Mouse (Mus musculus) brown adipose tissue, adult 24 weeks (tissue): ENCODE measurements around the gene Tex45. TPM values are rescaled to one million over a fixed set of nuclear protein-coding genes. Genes with fewer than 3 reads are reported as not detected.

Experiments
- H3K27ac ChIP-seq: fragments of 200-500 bp; replicated peaks from 2 replicates; pipeline ENCODE4 v1.5.1; 2012; ENCODE audit warnings: low read depth, mild to moderate bottlenecking, low read length
- H3K4me1 ChIP-seq: fragments of 200-500 bp; 2 replicates; pipeline ENCODE4 v1.6.1; 2012; ENCODE audit warnings: low read length, mixed read lengths; ENCODE audit not compliant: control insufficient read depth, insufficient read depth, insufficient read length
- H3K4me3 ChIP-seq: fragments of 200-500 bp; 2 replicates; pipeline ENCODE4 v1.5.1; 2012; ENCODE audit warnings: low read depth, mild to moderate bottlenecking, low read length, moderate library complexity; ENCODE audit not compliant: insufficient read depth
- polyA plus RNA-seq: library from polyadenylated mRNA; stranded (reverse); fragments of >200 nt; gene quantifications from 2 replicates; pipeline ENCODE4 v1.2.4, GENCODE M21; 2012; ENCODE audit not compliant: missing spikeins, insufficient read depth, insufficient read length

Gene Tex45
- polyA plus RNA-seq, result not detected in 2 replicates

- peaks cover 4% of the 10 kb centered on the region; the same call in 1 of the 2 replicates for H3K4me1 ChIP-seq
- no peak within 1 kb of the TSS for H3K4me3 ChIP-seq
- no peak within 1 kb of the TSS for H3K27ac ChIP-seq
Measured at GRCm38 (mm10) chr8:3470562-3470961, at the start of gene Tex45. TSS of gene Tex45 (plus strand) at chr8:3470862.

- Histone ChIP-seq H3K27ac (no peak overlapping the region), H3K4me1 (peaks cover 13% of the 10 kb centered on the region), H3K4me3 (no peak overlapping the region)
Measured at GRCm38 (mm10) chr8:3421507-3421906, 49.2 kb upstream of the Tex45 start.

- Histone ChIP-seq H3K4me1 (peaks cover 4% of the 10 kb centered on the region; the same call in 1 of the 2 replicates), H3K27ac (peak overlapping the region; percentile 96), H3K4me3 (no peak overlapping the region)
Measured at GRCm38 (mm10) chr8:3425217-3425616, 45.4 kb upstream of the Tex45 start.

GRCm38 (mm10) chr8:3426211-3426610 is 44.5 kb upstream of the Tex45 start:
- Histone ChIP-seq H3K27ac (0 out of 2 replicates have a peak overlapping the region, but pooled peaks have one; percentile 26), H3K4me3 (no peak overlapping the region), H3K4me1 (peaks cover 4% of the 10 kb centered on the region; the same call in 1 of the 2 replicates)

GRCm38 (mm10) chr8:3428426-3428825 is 42.2 kb upstream of the Tex45 start:
- Histone ChIP-seq H3K4me1 (peaks cover 4% of the 10 kb centered on the region; the same call in 1 of the 2 replicates), H3K27ac (no peak overlapping the region), H3K4me3 (no peak overlapping the region)

- H3K4me1 ChIP-seq, result peaks cover 4% of the 10 kb centered on the region; the same call in 1 of the 2 replicates
- no peak overlapping the region for H3K4me3 ChIP-seq
- 0 out of 2 replicates have a peak overlapping the region, but pooled peaks have one; percentile 5 for H3K27ac ChIP-seq
Measured at GRCm38 (mm10) chr8:3429966-3430365, 40.7 kb upstream of the Tex45 start.

GRCm38 (mm10) chr8:3431113-3431512 is 39.5 kb upstream of the Tex45 start:
- H3K4me1 ChIP-seq, result peaks cover 2% of the 10 kb centered on the region; the same call in 1 of the 2 replicates
- H3K27ac ChIP-seq, result no peak overlapping the region

GRCm38 (mm10) chr8:3436492-3436891 is 34.2 kb upstream of the Tex45 start:
- Histone ChIP-seq H3K4me3 (no peak overlapping the region), H3K4me1 (no peaks in the 10 kb centered on the region), H3K27ac (no peak overlapping the region)

More at GRCm38 (mm10) chr8:3431113-3431512, 39.5 kb upstream of the Tex45 start:
- no peak overlapping the region for H3K4me3 ChIP-seq

GRCm38 (mm10) chr8:3439510-3439909 is 31.2 kb upstream of the Tex45 start:
- no peak overlapping the region for H3K27ac ChIP-seq
- H3K4me1 ChIP-seq, result no peaks in the 10 kb centered on the region

GRCm38 (mm10) chr8:3449226-3449625 is 21.4 kb upstream of the Tex45 start:
- Histone ChIP-seq H3K4me1 (no peaks in the 10 kb centered on the region), H3K27ac (no peak overlapping the region), H3K4me3 (no peak overlapping the region)

More at GRCm38 (mm10) chr8:3439510-3439909, 31.2 kb upstream of the Tex45 start:
- no peak overlapping the region for H3K4me3 ChIP-seq

- Histone ChIP-seq H3K4me3 (no peak overlapping the region), H3K4me1 (no peaks in the 10 kb centered on the region), H3K27ac (no peak overlapping the region)
Measured at GRCm38 (mm10) chr8:3450670-3451069, 20.0 kb upstream of the Tex45 start.

GRCm38 (mm10) chr8:3451992-3452391 is 18.7 kb upstream of the Tex45 start:
- no peak overlapping the region for H3K27ac ChIP-seq
- H3K4me3 ChIP-seq, result no peak overlapping the region
- no peaks in the 10 kb centered on the region for H3K4me1 ChIP-seq

GRCm38 (mm10) chr8:3463248-3463647 is 7.4 kb upstream of the Tex45 start:
- H3K4me3 ChIP-seq, result no peak overlapping the region
- peaks cover 2% of the 10 kb centered on the region; the same call in 1 of the 2 replicates for H3K4me1 ChIP-seq
- H3K27ac ChIP-seq, result no peak overlapping the region

GRCm38 (mm10) chr8:3464309-3464708 is 6.4 kb upstream of the Tex45 start:
- Histone ChIP-seq H3K4me1 (peaks cover 4% of the 10 kb centered on the region; the same call in 1 of the 2 replicates), H3K27ac (no peak overlapping the region), H3K4me3 (no peak overlapping the region)

GRCm38 (mm10) chr8:3467006-3467885 is 3.4 kb upstream of the Tex45 start, which contains the start of gene Pex11g:
TSS of gene Pex11g (minus strand) at chr8:3467680.
- peak within 1 kb of the TSS; percentile 77 for H3K4me3 ChIP-seq
- H3K27ac ChIP-seq, result peak within 1 kb of the TSS; percentile 87
- H3K4me1 ChIP-seq, result peaks cover 4% of the 10 kb centered on the region; the same call in 1 of the 2 replicates
